Mouse (Mus musculus): ENCODE results near the gene Fabp6.

Fabp6 gene

GRCm38 (mm10) chr11:43601440-43601839 lies at the start of gene Fabp6:
TSS of gene Fabp6 (minus strand) at chr11:43601540.
- DNase-seq (ENCODE audit: low read depth, low spot score), result no peak

- no peak for DNase-seq (ENCODE audit: low read depth, low spot score)
These were observed 43.9 kb upstream of the Fabp6 start for GRCm38 (mm10) chr11:43645286-43645685.

GRCm38 (mm10) chr11:43643180-43643591 lies 41.8 kb upstream of the Fabp6 start:
- DNase-seq (ENCODE audit: low read depth, low spot score), result no peak

GRCm38 (mm10) chr11:43638486-43638885 lies 37.1 kb upstream of the Fabp6 start:
- DNase-seq (ENCODE audit: low read depth, low spot score), result no peak

GRCm38 (mm10) chr11:43636761-43637160 lies 35.4 kb upstream of the Fabp6 start:
- no peak for DNase-seq (ENCODE audit: low read depth, low spot score)

GRCm38 (mm10) chr11:43633658-43634401 lies 32.5 kb upstream of the Fabp6 start:
- no peak for DNase-seq (ENCODE audit: low read depth, low spot score)

- DNase-seq (ENCODE audit: low read depth, low spot score), result no peak
These were observed 31.8 kb upstream of the Fabp6 start for GRCm38 (mm10) chr11:43633165-43633564.

GRCm38 (mm10) chr11:43632566-43632965 lies 31.2 kb upstream of the Fabp6 start:
- no peak for DNase-seq (ENCODE audit: low read depth, low spot score)

GRCm38 (mm10) chr11:43631645-43632044 lies 30.3 kb upstream of the Fabp6 start:
- DNase-seq (ENCODE audit: low read depth, low spot score), result no peak

GRCm38 (mm10) chr11:43626927-43627645 lies 25.7 kb upstream of the Fabp6 start:
- no peak for DNase-seq (ENCODE audit: low read depth, low spot score)

- DNase-seq (ENCODE audit: low read depth, low spot score), result no peak
These were observed 25.1 kb upstream of the Fabp6 start for GRCm38 (mm10) chr11:43626300-43626926.

- no peak for DNase-seq (ENCODE audit: low read depth, low spot score)
These were observed 23.0 kb upstream of the Fabp6 start for GRCm38 (mm10) chr11:43624341-43624740.

- no peak for DNase-seq (ENCODE audit: low read depth, low spot score)
These were observed 20.4 kb upstream of the Fabp6 start for GRCm38 (mm10) chr11:43621769-43622168.

GRCm38 (mm10) chr11:43618403-43618802 lies 17.1 kb upstream of the Fabp6 start:
- DNase-seq (ENCODE audit: low read depth, low spot score), result no peak

GRCm38 (mm10) chr11:43617924-43618323 lies 16.6 kb upstream of the Fabp6 start:
- no peak for DNase-seq (ENCODE audit: low read depth, low spot score)

- DNase-seq (ENCODE audit: low read depth, low spot score), result peak; percentile 49
These were observed 11.6 kb upstream of the Fabp6 start for GRCm38 (mm10) chr11:43612834-43613488.

- DNase-seq (ENCODE audit: low read depth, low spot score), result no peak
These were observed 9.3 kb upstream of the Fabp6 start for GRCm38 (mm10) chr11:43610662-43611033.

GRCm38 (mm10) chr11:43610006-43610661 lies 8.8 kb upstream of the Fabp6 start:
- no peak for DNase-seq (ENCODE audit: low read depth, low spot score)

- DNase-seq (ENCODE audit: low read depth, low spot score), result no peak
These were observed 7.1 kb upstream of the Fabp6 start for GRCm38 (mm10) chr11:43608440-43608839.

- DNase-seq (ENCODE audit: low read depth, low spot score), result no peak
These were observed 4.5 kb upstream of the Fabp6 start for GRCm38 (mm10) chr11:43605859-43606258.

- DNase-seq (ENCODE audit: low read depth, low spot score), result no peak
These were observed 3.6 kb upstream of the Fabp6 start for GRCm38 (mm10) chr11:43604891-43605290.

- no peak for DNase-seq (ENCODE audit: low read depth, low spot score)
These were observed 2.9 kb upstream of the Fabp6 start for GRCm38 (mm10) chr11:43604207-43604606.
